Mouse (Mus musculus): ENCODE measurements around the gene Gm49342.

DNA sequence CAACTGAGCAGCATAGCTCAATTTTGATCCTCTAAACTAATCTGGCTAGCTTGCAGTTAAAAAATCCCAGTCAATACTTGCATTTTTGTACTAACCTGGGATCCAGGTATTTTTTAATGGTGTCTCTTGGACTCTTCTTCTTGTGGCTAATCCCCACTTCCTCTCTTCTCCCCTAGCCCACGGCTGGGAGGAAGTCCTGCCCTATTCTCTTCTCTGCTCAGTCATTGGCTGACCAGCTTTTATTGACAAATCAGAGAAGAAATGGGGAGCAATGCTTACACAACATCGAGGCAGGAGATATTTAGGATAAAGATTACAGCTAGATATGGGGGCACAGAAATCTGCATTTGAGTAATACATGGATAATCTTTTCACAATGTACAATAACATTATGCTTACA, 5.4 kb upstream of the Gm49342 start:
- TF ChIP-seq CTCF (IDR thresholded peaks at IDR 0.05; ENCODE audit: low read depth) (no peak), EP300 (IDR thresholded peaks at IDR 0.05; ENCODE audit: low read depth) (no peak)

Measured in liver, postnatal 0 days (tissue).